8 mouse cellular contexts compared by ENCODE assay signal in the genomic region with DNA sequence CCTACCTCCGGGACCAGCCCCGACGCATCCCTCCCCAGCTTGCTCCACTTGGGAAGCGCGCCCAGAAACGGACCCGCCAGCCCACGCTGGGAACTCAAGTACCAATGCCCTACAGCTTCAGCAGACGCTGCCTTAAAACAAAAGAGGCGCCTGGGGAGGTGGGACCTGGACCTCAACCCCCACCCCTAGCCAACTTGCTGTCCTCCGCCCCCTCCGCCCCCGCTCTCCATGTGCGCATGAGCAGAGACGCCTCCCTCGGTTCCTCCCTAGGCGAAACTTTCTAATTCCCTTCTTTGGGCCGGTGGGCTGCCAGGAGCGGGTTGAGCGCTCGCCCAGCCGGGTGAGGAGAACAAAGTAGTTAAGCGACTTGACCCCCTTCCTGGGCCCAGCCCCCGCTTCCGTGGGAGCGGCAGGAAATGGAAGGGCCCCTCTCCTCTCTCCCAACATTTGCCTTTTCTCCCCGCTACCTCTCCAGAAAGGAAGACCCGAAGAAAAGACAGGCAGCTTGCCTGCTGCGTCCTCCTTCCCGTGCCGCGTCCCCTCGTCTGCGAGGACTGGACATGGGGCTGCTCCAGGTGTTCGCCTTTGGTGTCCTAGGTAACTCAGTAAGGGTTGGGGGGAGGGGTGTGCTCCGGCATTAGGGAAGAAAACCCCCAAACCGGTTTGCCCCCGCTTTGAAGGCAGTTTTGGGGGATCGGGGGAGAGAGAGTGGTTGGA. TPM values are rescaled to one million over a fixed set of nuclear protein-coding genes. Genes with fewer than 3 reads are reported as not detected.
A peak's percentile ranks its signal among the peaks of the same experiment; 100 is the strongest.
DNase-seq lines count a peak whose midpoint lies in the region; ATAC-seq and TF ChIP-seq lines count a peak whose summit lies in the region.

Gene Lamb1 (plus strand): TSS at position 230 of the 717 bp plus-strand sequence.

- peak within 1 kb of the TSS; percentile 53 for H3K4me3 ChIP-seq in left cerebral cortex, adult 2 months
- H3K4me3 ChIP-seq in forebrain, embryonic 11.5 days (ENCODE audit: low read depth, low read length) = peak within 1 kb of the TSS; percentile 36
- H3K4me3 ChIP-seq in lung, adult 2 months (replicated peaks; ENCODE audit: extremely low read depth, low read depth, low read length) = peak within 1 kb of the TSS; percentile 82

- DNase-seq in left cerebral cortex, adult 2 months (ENCODE audit: extremely low spot score in 1 of 2, low spot score in 2 of 2) = peak; percentile 36 to 37
- DNase-seq in left cerebral cortex, adult 9 months (ENCODE audit: low spot score in 2 of 2) = no peak
- peak; percentile 78 for DNase-seq in forebrain, embryonic 11.5 days (ENCODE audit: low spot score)
- peak; percentile 88 to 90 for DNase-seq in heart, postnatal 10 days
- DNase-seq in kidney, postnatal 4 days = peak; percentile 92 to 94
- DNase-seq in lung, adult 2 months = no peak
- peak; percentile 79 for DNase-seq in ovary, postnatal 36 days (ENCODE audit: low spot score)

- WGBS in forebrain, embryonic 11.5 days = under 1% methylated on average over 39 of the region's 39 CpGs
- 2% methylated on average over 39 of the region's 39 CpGs for WGBS in lung, adult 2 months

- peak; percentile 59; the same call in 1 of the 2 replicates for TF ChIP-seq POLR2A in lung, adult 2 months (IDR thresholded peaks at IDR 0.05; ENCODE audit: borderline replicate concordance, extremely low read depth, low read depth, low read length)

- H3K9me3 ChIP-seq in forebrain, embryonic 11.5 days (ENCODE audit: control insufficient read depth, low read length) = no peaks in the 10 kb centered on the region

- TF ChIP-seq CTCF in left cerebral cortex, adult 2 months (IDR thresholded peaks at IDR 0.05) = no peak
- TF ChIP-seq CTCF in lung, adult 2 months (IDR thresholded peaks at IDR 0.05; ENCODE audit: insufficient read depth, low read length) = no peak

- peak within 1 kb of the TSS; percentile 48 for H3K4me2 ChIP-seq in forebrain, embryonic 11.5 days (ENCODE audit: low read depth, low read length, severe bottlenecking)

- H3K9ac ChIP-seq in forebrain, embryonic 11.5 days (ENCODE audit: low read length) = peak within 1 kb of the TSS; percentile 21; the same call in 1 of the 2 replicates

- intact Hi-C loops in left cerebral cortex, adult 2 months (cut with DNase I) = no loop called here
- intact Hi-C loops in heart, postnatal 10 days (cut with DNase I) = loop anchor here (2.0 to 5.0 kb wide), 2 partner anchors 37 to 96 kb away; no protein-coding TSS in a partner anchor

- H3K27ac ChIP-seq in left cerebral cortex, adult 2 months = peak within 1 kb of the TSS; percentile 36; the same call in 1 of the 2 replicates
- no peak within 1 kb of the TSS for H3K27ac ChIP-seq in forebrain, embryonic 11.5 days (ENCODE audit: low read depth, low read length)

- peaks cover 34% of the 10 kb centered on the region for H3K27me3 ChIP-seq in forebrain, embryonic 11.5 days (ENCODE audit: control insufficient read depth, insufficient read depth, low read length)

- H3K36me3 ChIP-seq in forebrain, embryonic 11.5 days (ENCODE audit: control insufficient read depth, insufficient read depth, low read length) = no peaks in the 10 kb centered on the region

- ATAC-seq in forebrain, embryonic 11.5 days (replicated peaks; ENCODE audit: low FRiP score) = 0 out of 2 replicates have a peak, but pooled peaks have one; percentile 53
- ATAC-seq in megakaryocyte progenitor cell, adult 5-6 weeks (replicated peaks; ENCODE audit: poor library complexity) = no peak

- H3K4me1 ChIP-seq in forebrain, embryonic 11.5 days (replicated peaks; ENCODE audit: control insufficient read depth, insufficient read depth, low read length) = no peaks in the 10 kb centered on the region; the same call in 1 of the 2 replicates
- no peaks in the 10 kb centered on the region for H3K4me1 ChIP-seq in lung, adult 2 months (ENCODE audit: control insufficient read depth, insufficient read depth, low read length)

RNA-seq across cellular contexts. Expression of gene Lamb1, which starts in this region (rescaled TPM):
- total RNA-seq in left cerebral cortex, adult 2 months (2021) = 10 to 100 TPM; 16.8 to 17.1 TPM
- polyA plus RNA-seq in forebrain, embryonic 11.5 days (2014; fragmentation: Nextera tagmentation; extraction: Ambion mirVana) = 22.4 and 24.4 TPM in 2 replicates
- total RNA-seq in heart, postnatal 10 days (2021) = 100 to 1,000 TPM; 250 to 255 TPM
- 48.4 and 53.4 TPM in 2 replicates for polyA plus RNA-seq in lung, adult 2 months (2012; rRNA removed)
- 0.07 TPM in 1 of 2 replicates, not detected in the other for total RNA-seq in megakaryocyte progenitor cell, adult 5-6 weeks (2015)
- not detected in 2 replicates for total RNA-seq in megakaryocyte progenitor cell, adult 5-6 weeks (2017)

Comparison
In these comparisons a context has a peak if more than half of its experiments do, and no peak if none do; other contexts are left out.
1. RNA of gene Lamb1 (total RNA-seq): 250 to 255 TPM in heart, postnatal 10 days and 16.8 to 17.1 TPM in left cerebral cortex, adult 2 months; 0.07 TPM in megakaryocyte progenitor cell, adult 5-6 weeks; every median in the first group is over 10 times any median in the second.
2. RNA of gene Lamb1 (total RNA-seq): 250 to 255 TPM in heart, postnatal 10 days; 16.8 to 17.1 TPM in left cerebral cortex, adult 2 months; every median in the first group is over 10 times any median in the second.
3. DNase-seq: peak in left cerebral cortex, adult 2 months (2 of 2), forebrain, embryonic 11.5 days (single experiment), heart, postnatal 10 days (2 of 2), kidney, postnatal 4 days (2 of 2) and ovary, postnatal 36 days (single experiment); none in left cerebral cortex, adult 9 months (0 of 2) and lung, adult 2 months (single experiment).
4. Peak in every context shown above with its lines, with median percentiles within 50 percentile points of each other: H3K4me3 ChIP-seq.